ENCODE assay signal across 8 mouse cellular contexts in genomic region chr5:134746890-134747511, GRCm38 (mm10). TPM values are rescaled to one million over a fixed set of nuclear protein-coding genes. Genes with fewer than 3 reads are reported as not detected.
A peak's percentile ranks its signal among the peaks of the same experiment; 100 is the strongest.
DNase-seq lines count a peak whose midpoint lies in the region; ATAC-seq and TF ChIP-seq lines count a peak whose summit lies in the region.

Gene Eln, minus strand, starts transcription at chr5:134747323.

- TF ChIP-seq CTCF in thymus, adult 2 months (IDR thresholded peaks at IDR 0.05; ENCODE audit: borderline replicate concordance, control insufficient read depth, extremely low read depth, insufficient read depth, low read length, poor library complexity) = no peak
- no peak for TF ChIP-seq CTCF in embryonic fibroblast, embryonic 13.5 days (IDR thresholded peaks at IDR 0.05; ENCODE audit: borderline replicate concordance, insufficient read depth, low read length)
- TF ChIP-seq CTCF in stomach, postnatal 0 days (IDR thresholded peaks at IDR 0.05; ENCODE audit: low read depth) = no peak

- peak; percentile 16; the same call in 1 of the 2 replicates for ATAC-seq in heart, embryonic 11.5 days (replicated peaks; ENCODE audit: insufficient number of reproducible peaks, low FRiP score, low TSS enrichment)
- peak; percentile 62 for ATAC-seq in stomach, postnatal 0 days (ENCODE audit: low FRiP score, low TSS enrichment)

- DNase-seq in thymus, adult 2 months = no peak
- no peak for DNase-seq in thymus, postnatal 25 days
- DNase-seq in layer of hippocampus, postnatal 14 days (ENCODE audit: low spot score in 2 of 2) = peak; percentile 31 to 37
- DNase-seq in lung, postnatal 25 days (ENCODE audit: low spot score) = peak; percentile 46
- DNase-seq in stomach, postnatal 0 days (ENCODE audit: low spot score) = no peak
- DNase-seq in spleen, adult 12 weeks (ENCODE audit: low spot score) = no peak

- H3K27me3 ChIP-seq in thymus, adult 2 months (ENCODE audit: control insufficient read depth, insufficient read depth, low read length) = no peaks in the 10 kb centered on the region; the same call in 1 of the 2 replicates
- peaks cover 25% of the 10 kb centered on the region for H3K27me3 ChIP-seq in heart, embryonic 11.5 days (ENCODE audit: control insufficient read depth, insufficient read depth, low read length)
- no peaks in the 10 kb centered on the region for H3K27me3 ChIP-seq in stomach, postnatal 0 days (ENCODE audit: control insufficient read depth, insufficient read depth, low read length)

- peak within 1 kb of the TSS; percentile 73 for H3K4me2 ChIP-seq in heart, embryonic 11.5 days
- peak within 1 kb of the TSS; percentile 71 for H3K4me2 ChIP-seq in stomach, postnatal 0 days (replicated peaks; ENCODE audit: low read depth)

- WGBS in thymus, adult 2 months = 8% methylated on average over 25 of the region's 28 CpGs
- 2% methylated on average over 20 of the region's 28 CpGs for WGBS in heart, embryonic 11.5 days (ENCODE audit: insufficient replicate concordance)
- WGBS in stomach, postnatal 0 days = 2% methylated on average over 19 of the region's 28 CpGs

- no peaks in the 10 kb centered on the region for H3K36me3 ChIP-seq in thymus, adult 2 months (ENCODE audit: control insufficient read depth, insufficient read depth, low read length)
- H3K36me3 ChIP-seq in heart, embryonic 11.5 days (ENCODE audit: control insufficient read depth, insufficient read depth, low read length) = no peaks in the 10 kb centered on the region
- no peaks in the 10 kb centered on the region for H3K36me3 ChIP-seq in stomach, postnatal 0 days (ENCODE audit: control insufficient read depth, insufficient read depth, low read length)

- no peaks in the 10 kb centered on the region for H3K9me3 ChIP-seq in heart, embryonic 11.5 days (replicated peaks; ENCODE audit: control insufficient read depth, low read length)
- no peaks in the 10 kb centered on the region for H3K9me3 ChIP-seq in stomach, postnatal 0 days (ENCODE audit: control insufficient read depth, low read length)

- H3K4me3 ChIP-seq in thymus, adult 2 months (ENCODE audit: control insufficient read depth, insufficient read depth, low read length) = no peak within 1 kb of the TSS
- peak within 1 kb of the TSS; percentile 20 for H3K4me3 ChIP-seq in embryonic fibroblast, embryonic 13.5 days (ENCODE audit: insufficient read depth, low read length)
- peak within 1 kb of the TSS; percentile 43 for H3K4me3 ChIP-seq in heart, embryonic 11.5 days (ENCODE audit: low read depth, low read length)
- peak within 1 kb of the TSS; percentile 52 for H3K4me3 ChIP-seq in stomach, postnatal 0 days (ENCODE audit: low read depth, low read length)

- H3K4me1 ChIP-seq in thymus, adult 2 months (replicated peaks; ENCODE audit: control insufficient read depth, insufficient read depth, low read length) = 0 out of 2 replicates have a peak, but pooled peaks cover 4% of the 10 kb centered on the region
- no peaks in the 10 kb centered on the region for H3K4me1 ChIP-seq in embryonic fibroblast, embryonic 13.5 days (ENCODE audit: control insufficient read depth, insufficient read depth, low read length)
- H3K4me1 ChIP-seq in heart, embryonic 11.5 days (ENCODE audit: control insufficient read depth, insufficient read depth, low read length) = peaks cover 12% of the 10 kb centered on the region
- H3K4me1 ChIP-seq in stomach, postnatal 0 days (replicated peaks; ENCODE audit: control insufficient read depth, insufficient read depth) = no peaks in the 10 kb centered on the region

- H3K9ac ChIP-seq in heart, embryonic 11.5 days (ENCODE audit: low read depth, low read length) = peak within 1 kb of the TSS; percentile 71
- H3K9ac ChIP-seq in stomach, postnatal 0 days (ENCODE audit: low read length) = peak within 1 kb of the TSS; percentile 69

- H3K27ac ChIP-seq in thymus, adult 2 months (ENCODE audit: control insufficient read depth, insufficient read depth, low read length) = no peak within 1 kb of the TSS
- H3K27ac ChIP-seq in embryonic fibroblast, embryonic 13.5 days (ENCODE audit: insufficient read depth, low read length) = peak within 1 kb of the TSS; percentile 51; the same call in 1 of the 2 replicates
- H3K27ac ChIP-seq in heart, embryonic 11.5 days (ENCODE audit: low read depth, low read length) = peak within 1 kb of the TSS; percentile 57
- peak within 1 kb of the TSS; percentile 82 for H3K27ac ChIP-seq in stomach, postnatal 0 days (replicated peaks)

- TF ChIP-seq EP300 in stomach, postnatal 0 days (optimal IDR thresholded peaks at IDR 0.05) = no peak

- no peak for TF ChIP-seq POLR2A in thymus, adult 2 months (IDR thresholded peaks at IDR 0.05; ENCODE audit: control insufficient read depth, extremely low read depth, insufficient read depth, low read length, poor library complexity)
- peak; percentile 56 for TF ChIP-seq POLR2A in embryonic fibroblast, embryonic 13.5 days (IDR thresholded peaks at IDR 0.05; ENCODE audit: low read depth, low read length)

RNA-seq across cellular contexts. Expression of gene Eln, which starts in this region (rescaled TPM):
- polyA plus RNA-seq in thymus, adult 2 months (2012; rRNA removed) = 32.2 and 35.5 TPM in 2 replicates
- 57.9 and 265 TPM in 2 replicates for polyA plus RNA-seq in embryonic fibroblast, embryonic 13.5 days (2011; ENCODE audit: insufficient read length, low read depth, missing spikeins)
- polyA plus RNA-seq in heart, embryonic 11.5 days (2014; fragmentation: Nextera tagmentation; extraction: Ambion mirVana) = 24.3 and 27.7 TPM in 2 replicates
- 100 to 1,000 TPM in 1 of 2 experiments, 10 to 100 TPM in 1; 49.4 to 112 TPM for total RNA-seq in layer of hippocampus, postnatal 14 days (2021)
- polyA plus RNA-seq in stomach, postnatal 0 days (2015; fragmentation: Nextera tagmentation; extraction: Ambion mirVana) = 254 and 340 TPM in 2 replicates

Comparison
In these comparisons a context has a peak if more than half of its experiments do, and no peak if none do; other contexts are left out.
1. DNase-seq: peak in layer of hippocampus, postnatal 14 days (2 of 2) and lung, postnatal 25 days (single experiment); none in thymus, adult 2 months (single experiment), thymus, postnatal 25 days (single experiment), stomach, postnatal 0 days (single experiment) and spleen, adult 12 weeks (single experiment).